Mouse (Mus musculus) embryonic facial prominence, embryonic 15.5 days (tissue): ENCODE results near the gene Fam170b. TPM values are rescaled to one million over a fixed set of nuclear protein-coding genes. Genes with fewer than 3 reads are reported as not detected.

Experiments
- ATAC-seq: fragments of 200-750 bp; cut with Nextera tagmentation; 2 replicates; pipeline ENCODE4 v1.8.0; 2017; ENCODE audit warnings: low read depth, moderate TSS enrichment; ENCODE audit not compliant: insufficient number of reproducible peaks, low FRiP score, low TSS enrichment
- H3K27ac ChIP-seq: fragments of 300-500 bp; sonication (generic); replicated peaks from 2 replicates; pipeline ENCODE4 v1.5.1; 2015; ENCODE audit warnings: mild to moderate bottlenecking, inconsistent platforms
- H3K27me3 ChIP-seq: fragments of 300-500 bp; sonication (generic); 2 replicates; pipeline ENCODE4 v1.6.1; 2015; ENCODE audit warnings: inconsistent platforms
- H3K36me3 ChIP-seq: fragments of 300-500 bp; sonication (generic); 2 replicates; pipeline ENCODE4 v1.6.1; 2015; ENCODE audit warnings: mild to moderate bottlenecking, inconsistent platforms
- H3K4me1 ChIP-seq: fragments of 300-500 bp; sonication (generic); 2 replicates; pipeline ENCODE4 v1.6.1; 2015; ENCODE audit warnings: inconsistent platforms
- H3K4me2 ChIP-seq: fragments of 300-500 bp; sonication (generic); replicated peaks from 2 replicates; pipeline ENCODE4 v1.6.1; 2015; ENCODE audit warnings: mild to moderate bottlenecking, inconsistent platforms
- H3K4me3 ChIP-seq: fragments of 300-500 bp; sonication (generic); replicated peaks from 2 replicates; pipeline ENCODE4 v1.5.1; 2015; ENCODE audit warnings: mild to moderate bottlenecking, inconsistent platforms
- H3K9ac ChIP-seq: fragments of 300-500 bp; sonication (generic); 2 replicates; pipeline ENCODE4 v1.6.1; 2015; ENCODE audit warnings: inconsistent platforms
- H3K9me3 ChIP-seq: fragments of 300-500 bp; sonication (generic); replicated peaks from 2 replicates; pipeline ENCODE4 v1.6.1; 2016; ENCODE audit warnings: inconsistent platforms
- WGBS: fragments of 180-500 bp; shearing (Covaris S2); methylation state at CpG from one replicate; pipeline ENCODE4 v1.1.7; 2015; 5-methylcytosine and 5-hydroxymethylcytosine counted together
- polyA plus RNA-seq: library from polyadenylated mRNA; unstranded; fragments of >200 nt; fragmentation: Nextera tagmentation; extraction: Ambion mirVana; gene quantifications from 2 replicates; pipeline ENCODE4 v1.2.1, GENCODE M21; 2015

Gene Fam170b
- polyA plus RNA-seq = 0.07 and 0.19 TPM in 2 replicates

DNA sequence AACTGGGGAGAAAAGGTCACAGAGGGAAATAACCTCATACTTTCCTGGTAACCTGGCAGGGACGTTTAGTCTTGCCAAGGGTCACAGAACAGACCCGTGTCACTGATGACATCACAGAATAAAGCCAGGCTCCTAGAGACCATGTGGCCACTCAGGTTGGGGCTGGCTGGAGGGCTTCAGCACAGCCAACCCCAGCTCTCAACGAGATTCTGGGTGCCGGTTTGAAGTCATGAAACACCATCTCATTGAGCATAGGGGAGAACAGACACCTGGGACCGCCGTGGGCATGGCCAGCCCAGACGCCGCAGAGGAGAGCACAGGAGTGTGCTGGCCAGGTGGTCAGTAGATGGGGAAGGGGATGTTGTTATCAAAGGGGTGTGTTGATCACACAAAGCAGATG is at the start of gene Fam170b:
Fam170b (plus strand) TSS at position 116 of the 400 bp plus-strand sequence.
- no peak within 1 kb of the TSS for H3K27ac ChIP-seq
- H3K4me1 ChIP-seq = no peaks in the 10 kb centered on the region
- no peak for ATAC-seq
- H3K4me3 ChIP-seq = no peak within 1 kb of the TSS
- no peaks in the 10 kb centered on the region for H3K36me3 ChIP-seq
- no peak within 1 kb of the TSS for H3K9ac ChIP-seq
- no peaks in the 10 kb centered on the region for H3K27me3 ChIP-seq
- WGBS = 66% methylated on average over 8 of the region's 8 CpGs
- H3K9me3 ChIP-seq = no peaks in the 10 kb centered on the region
- no peak within 1 kb of the TSS for H3K4me2 ChIP-seq

GRCm38 (mm10) chr14:32784130-32784747 is 49.5 kb upstream of the Fam170b start:
- 78% methylated on average over 12 of the region's 12 CpGs for WGBS
- no peak for ATAC-seq

GRCm38 (mm10) chr14:32784748-32785134 is 49.0 kb upstream of the Fam170b start:
- no peak for ATAC-seq
- 77% methylated on average over 4 of the region's 4 CpGs for WGBS
- Histone ChIP-seq H3K27me3 (no peaks in the 10 kb centered on the region), H3K9ac (no peak overlapping the region), H3K4me2 (no peak overlapping the region), H3K36me3 (no peaks in the 10 kb centered on the region), H3K4me3 (no peak overlapping the region), H3K4me1 (no peaks in the 10 kb centered on the region), H3K27ac (no peak overlapping the region), H3K9me3 (no peaks in the 10 kb centered on the region)

More at GRCm38 (mm10) chr14:32784130-32784747, 49.5 kb upstream of the Fam170b start:
- Histone ChIP-seq H3K9ac (no peak overlapping the region), H3K4me1 (no peaks in the 10 kb centered on the region), H3K36me3 (no peaks in the 10 kb centered on the region), H3K27me3 (no peaks in the 10 kb centered on the region), H3K9me3 (no peaks in the 10 kb centered on the region), H3K4me2 (no peak overlapping the region), H3K4me3 (no peak overlapping the region), H3K27ac (no peak overlapping the region)

DNA sequence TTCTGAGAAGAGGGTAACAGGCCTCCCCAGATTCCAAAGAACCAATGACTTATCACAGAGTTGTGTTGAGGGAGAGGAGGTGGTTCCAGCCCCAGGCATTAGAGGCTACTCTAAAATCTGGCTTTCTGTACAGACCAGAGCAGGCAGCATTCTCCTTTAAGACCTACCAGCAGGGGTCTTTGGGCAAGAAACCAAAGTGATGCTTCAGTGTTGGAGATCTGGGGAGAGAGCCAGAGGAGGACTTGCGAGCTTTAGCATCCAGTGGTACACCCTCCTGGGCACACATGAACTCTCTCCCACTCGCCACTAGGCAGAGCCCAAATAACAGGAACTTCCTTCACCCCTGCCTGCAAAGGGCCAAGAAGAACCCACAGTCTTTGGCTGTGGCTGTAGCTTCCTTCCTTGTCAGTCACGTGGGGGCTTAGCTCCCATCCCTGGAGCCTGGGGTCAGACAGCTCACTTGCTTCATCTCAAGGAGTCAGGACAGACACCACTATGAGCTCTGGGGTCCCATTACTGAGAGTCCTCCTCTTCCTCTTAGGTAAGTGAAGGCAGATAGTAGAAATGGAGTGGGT is 48.1 kb upstream of the Fam170b start, which contains the start of gene Tmem273:
Tmem273 (plus strand) TSS at position 408 of the 575 bp plus-strand sequence.
- ATAC-seq = no peak
- no peak within 1 kb of the TSS for H3K27ac ChIP-seq
- H3K9me3 ChIP-seq = no peaks in the 10 kb centered on the region
- no peaks in the 10 kb centered on the region for H3K27me3 ChIP-seq
- H3K4me3 ChIP-seq = no peak within 1 kb of the TSS
- H3K36me3 ChIP-seq = no peaks in the 10 kb centered on the region
- no peak within 1 kb of the TSS for H3K9ac ChIP-seq
- no peaks in the 10 kb centered on the region for H3K4me1 ChIP-seq
- WGBS = 65% methylated on average over 3 of the region's 3 CpGs
- no peak within 1 kb of the TSS for H3K4me2 ChIP-seq

- 63% methylated on average over 5 of the region's 5 CpGs for WGBS
- Histone ChIP-seq H3K4me1 (no peaks in the 10 kb centered on the region), H3K27ac (no peak overlapping the region), H3K9ac (no peak overlapping the region), H3K9me3 (no peaks in the 10 kb centered on the region), H3K4me3 (no peak overlapping the region), H3K27me3 (no peaks in the 10 kb centered on the region), H3K36me3 (no peaks in the 10 kb centered on the region), H3K4me2 (no peak overlapping the region)
- no peak for ATAC-seq
Measured at GRCm38 (mm10) chr14:32787691-32788090, 46.1 kb upstream of the Fam170b start.

GRCm38 (mm10) chr14:32796375-32796774 is 37.4 kb upstream of the Fam170b start:
- ATAC-seq = 0 out of 2 replicates have a peak, but pooled peaks have one; percentile 37

DNA sequence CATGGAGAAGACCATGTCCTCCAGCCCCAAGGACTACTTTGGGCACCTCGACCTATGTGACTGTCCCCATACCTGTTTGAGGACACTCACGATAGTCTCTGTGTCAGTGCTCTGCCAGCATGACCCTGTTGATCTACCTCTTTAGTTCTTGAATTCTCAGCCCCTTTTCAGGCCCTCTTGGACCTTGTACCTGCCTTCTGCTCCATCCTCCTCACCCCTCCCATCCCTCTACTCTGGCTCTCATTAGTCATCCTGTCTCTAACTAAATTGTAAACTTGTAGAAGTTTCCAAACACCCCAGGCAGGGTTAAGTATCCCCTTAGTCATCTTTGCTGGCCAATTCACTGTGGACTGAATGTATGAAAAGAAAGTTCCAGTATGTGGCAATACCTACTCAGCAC is 36.0 kb upstream of the Fam170b start:
- 70% methylated on average over 2 of the region's 2 CpGs for WGBS
- H3K36me3 ChIP-seq = no peaks in the 10 kb centered on the region
- H3K4me2 ChIP-seq = no peak overlapping the region
- H3K27me3 ChIP-seq = no peaks in the 10 kb centered on the region
- H3K9ac ChIP-seq = no peak overlapping the region
- no peaks in the 10 kb centered on the region for H3K9me3 ChIP-seq
- no peaks in the 10 kb centered on the region for H3K4me1 ChIP-seq
- H3K27ac ChIP-seq = no peak overlapping the region
- no peak overlapping the region for H3K4me3 ChIP-seq
- no peak for ATAC-seq

More at GRCm38 (mm10) chr14:32796375-32796774, 37.4 kb upstream of the Fam170b start:
- H3K27ac ChIP-seq = no peak overlapping the region
- H3K4me1 ChIP-seq = no peaks in the 10 kb centered on the region
- no peaks in the 10 kb centered on the region for H3K9me3 ChIP-seq
- no peak overlapping the region for H3K4me3 ChIP-seq
- 58% methylated on average over 8 of the region's 8 CpGs for WGBS
- H3K36me3 ChIP-seq = no peaks in the 10 kb centered on the region
- H3K27me3 ChIP-seq = no peaks in the 10 kb centered on the region
- no peak overlapping the region for H3K4me2 ChIP-seq
- H3K9ac ChIP-seq = no peak overlapping the region

DNA sequence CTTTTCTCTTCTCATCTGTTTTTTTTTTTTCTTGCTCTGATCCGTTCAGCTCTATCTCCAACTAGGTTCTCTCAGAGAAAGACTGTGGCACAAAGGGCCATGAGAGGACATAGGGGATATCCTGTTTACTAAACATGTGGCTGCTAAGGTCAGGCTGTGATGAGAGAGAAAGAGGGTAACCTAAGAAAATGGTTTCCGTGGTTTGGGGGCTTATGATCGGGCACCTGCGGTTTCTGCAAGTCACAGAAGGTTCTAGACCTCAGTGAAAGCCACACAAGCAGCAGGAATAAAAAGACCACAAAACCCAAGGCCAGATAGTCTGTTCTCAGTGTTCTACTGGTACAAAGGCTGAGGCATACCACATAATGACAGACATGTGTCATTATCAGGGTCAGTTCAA is 35.4 kb upstream of the Fam170b start:
- ATAC-seq = no peak
- 70% methylated on average over 4 of the region's 4 CpGs for WGBS
- no peaks in the 10 kb centered on the region for H3K27me3 ChIP-seq
- H3K36me3 ChIP-seq = no peaks in the 10 kb centered on the region
- H3K4me2 ChIP-seq = no peak overlapping the region
- no peaks in the 10 kb centered on the region for H3K4me1 ChIP-seq
- no peak overlapping the region for H3K9ac ChIP-seq
- H3K9me3 ChIP-seq = no peaks in the 10 kb centered on the region
- no peak overlapping the region for H3K4me3 ChIP-seq
- H3K27ac ChIP-seq = no peak overlapping the region

DNA sequence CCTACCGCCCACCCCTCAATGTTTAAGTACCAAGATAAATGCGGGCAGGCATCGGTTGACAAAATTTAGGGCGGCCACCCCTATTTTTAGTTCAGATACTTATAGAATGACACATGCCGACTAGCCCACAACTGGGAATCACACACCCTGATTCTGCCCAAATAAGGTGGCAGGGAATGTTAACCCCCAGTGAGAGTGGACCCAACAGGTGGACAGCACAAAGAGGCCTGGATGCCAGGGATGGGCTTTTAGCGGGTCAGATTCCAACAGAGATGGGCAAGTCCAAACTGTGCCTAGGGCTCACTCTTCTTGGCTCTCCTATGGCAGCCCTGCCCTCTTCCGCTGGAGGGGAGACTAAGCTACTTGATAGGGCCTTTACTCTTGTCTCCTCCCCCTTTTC is 33.7 kb upstream of the Fam170b start:
- WGBS = 84% methylated on average over 7 of the region's 7 CpGs
- Histone ChIP-seq H3K27me3 (no peaks in the 10 kb centered on the region), H3K36me3 (no peaks in the 10 kb centered on the region)

DNA sequence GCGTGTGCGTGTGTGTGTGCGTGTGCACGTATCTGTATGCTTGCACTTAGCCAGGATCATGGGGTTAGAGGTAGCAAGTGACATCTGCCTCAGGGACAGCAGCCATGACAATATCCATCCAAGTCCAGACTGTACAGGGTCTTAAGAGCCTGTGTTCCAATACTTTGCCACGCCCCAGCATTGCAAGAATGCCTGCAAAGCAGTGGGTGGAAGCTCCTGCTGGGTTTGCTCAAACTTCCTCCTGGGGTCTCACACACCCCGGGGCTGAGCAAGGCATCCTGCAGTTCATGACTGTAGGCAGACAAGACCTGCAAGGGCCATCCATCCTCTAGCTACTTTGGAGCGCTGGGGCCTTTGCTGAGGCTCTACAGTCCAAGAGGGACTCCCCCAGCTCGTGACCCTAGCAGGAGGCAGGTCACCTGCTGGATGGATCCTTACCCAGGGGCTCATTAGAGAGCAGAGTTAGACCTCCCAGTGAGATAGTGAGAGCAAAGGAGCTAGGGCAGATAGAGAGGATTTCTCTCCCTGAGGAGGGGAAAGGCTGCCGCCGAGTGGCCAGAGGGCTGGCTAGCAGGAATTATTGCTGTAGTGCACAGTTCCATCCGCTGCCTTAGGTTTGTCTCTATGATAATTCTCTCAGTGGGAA is 32.6 kb upstream of the Fam170b start:
- Histone ChIP-seq H3K27ac (no peak overlapping the region), H3K4me2 (no peak overlapping the region), H3K4me3 (no peak overlapping the region), H3K27me3 (no peaks in the 10 kb centered on the region), H3K9me3 (no peaks in the 10 kb centered on the region), H3K4me1 (no peaks in the 10 kb centered on the region), H3K36me3 (no peaks in the 10 kb centered on the region), H3K9ac (no peak overlapping the region)
- ATAC-seq = no peak
- 59% methylated on average over 11 of the region's 11 CpGs for WGBS

More for the DNA sequence above, 33.7 kb upstream of the Fam170b start:
- H3K9ac ChIP-seq = no peak overlapping the region
- no peak for ATAC-seq
- H3K4me3 ChIP-seq = no peak overlapping the region
- H3K4me2 ChIP-seq = no peak overlapping the region
- no peaks in the 10 kb centered on the region for H3K4me1 ChIP-seq
- H3K27ac ChIP-seq = no peak overlapping the region
- H3K9me3 ChIP-seq = no peaks in the 10 kb centered on the region

GRCm38 (mm10) chr14:32801662-32802024 is 32.1 kb upstream of the Fam170b start:
- no peaks in the 10 kb centered on the region for H3K27me3 ChIP-seq
- no peak overlapping the region for H3K4me3 ChIP-seq
- ATAC-seq = no peak
- no peaks in the 10 kb centered on the region for H3K9me3 ChIP-seq
- H3K9ac ChIP-seq = no peak overlapping the region
- H3K27ac ChIP-seq = no peak overlapping the region
- no peak overlapping the region for H3K4me2 ChIP-seq
- H3K4me1 ChIP-seq = no peaks in the 10 kb centered on the region
- H3K36me3 ChIP-seq = no peaks in the 10 kb centered on the region
